Mouse (Mus musculus): ENCODE measurements at regions not wholly inside any gene's neighbourhood (a gene's known extent, or its start where the extent isn't known, plus 50 kb on each side); places are given as distances from the start of the nearest gene placed in this dataset.

- H3K36me3 ChIP-seq (ENCODE audit: control insufficient read depth, insufficient read depth, low read length) = no peaks in the 10 kb centered on the region
- no peak overlapping the region for H3K4me3 ChIP-seq (ENCODE audit: extremely low read depth, insufficient read depth, insufficient read length)
- no peaks in the 10 kb centered on the region for H3K27me3 ChIP-seq (ENCODE audit: control insufficient read depth, insufficient read depth, low read length)
- no peak for DNase-seq (ENCODE audit: low read depth in 1 of 2, low spot score in 2 of 2)
- H3K27ac ChIP-seq (ENCODE audit: insufficient read depth, low read length) = no peak overlapping the region
- H3K4me1 ChIP-seq (ENCODE audit: control insufficient read depth, insufficient read depth, insufficient read length) = no peaks in the 10 kb centered on the region; the same call in 1 of the 2 replicates
- WGBS = 18% methylated on average over 9 of the region's 9 CpGs
- TF ChIP-seq POLR2A (IDR thresholded peaks at IDR 0.05; ENCODE audit: low read depth, low read length) = no peak
- no peak for TF ChIP-seq CTCF (IDR thresholded peaks at IDR 0.05; ENCODE audit: extremely low read depth, insufficient read depth, insufficient read length, insufficient replicate concordance)
These were observed 129.2 kb upstream of the Slc24a2 start for GRCm38 (mm10) chr4:87359483-87359882.

- DNase-seq (ENCODE audit: low read depth in 1 of 2, low spot score in 2 of 2) = no peak
- Histone ChIP-seq H3K4me3 (ENCODE audit: extremely low read depth, insufficient read depth, insufficient read length) (no peak overlapping the region), H3K27ac (ENCODE audit: insufficient read depth, low read length) (no peak overlapping the region), H3K4me1 (ENCODE audit: control insufficient read depth, insufficient read depth, insufficient read length) (no peaks in the 10 kb centered on the region; the same call in 1 of the 2 replicates), H3K36me3 (ENCODE audit: control insufficient read depth, insufficient read depth, low read length) (no peaks in the 10 kb centered on the region), H3K27me3 (ENCODE audit: control insufficient read depth, insufficient read depth, low read length) (no peaks in the 10 kb centered on the region)
- TF ChIP-seq POLR2A (IDR thresholded peaks at IDR 0.05; ENCODE audit: low read depth, low read length) = no peak
- TF ChIP-seq CTCF (IDR thresholded peaks at IDR 0.05; ENCODE audit: extremely low read depth, insufficient read depth, insufficient read length, insufficient replicate concordance) = no peak
- 94% methylated on average over 3 of the region's 3 CpGs for WGBS
These were observed 128.7 kb upstream of the Slc24a2 start for GRCm38 (mm10) chr4:87359004-87359403.

GRCm38 (mm10) chr4:87332968-87333367 is 102.7 kb upstream of the Slc24a2 start:
- TF ChIP-seq CTCF (IDR thresholded peaks at IDR 0.05; ENCODE audit: extremely low read depth, insufficient read depth, insufficient read length, insufficient replicate concordance) = no peak
- no peak for TF ChIP-seq POLR2A (IDR thresholded peaks at IDR 0.05; ENCODE audit: low read depth, low read length)
- no peak for DNase-seq (ENCODE audit: low read depth in 1 of 2, low spot score in 2 of 2)
- Histone ChIP-seq H3K36me3 (ENCODE audit: control insufficient read depth, insufficient read depth, low read length) (no peaks in the 10 kb centered on the region), H3K4me1 (ENCODE audit: control insufficient read depth, insufficient read depth, insufficient read length) (no peaks in the 10 kb centered on the region), H3K4me3 (ENCODE audit: extremely low read depth, insufficient read depth, insufficient read length) (no peak overlapping the region), H3K27ac (ENCODE audit: insufficient read depth, low read length) (no peak overlapping the region), H3K27me3 (ENCODE audit: control insufficient read depth, insufficient read depth, low read length) (no peaks in the 10 kb centered on the region)
- 84% methylated on average over 2 of the region's 2 CpGs for whole genome bisulfite sequencing

GRCm38 (mm10) chr4:87329136-87329535 is 98.9 kb upstream of the Slc24a2 start:
- H3K36me3 ChIP-seq (ENCODE audit: control insufficient read depth, insufficient read depth, low read length) = no peaks in the 10 kb centered on the region
- H3K27me3 ChIP-seq (ENCODE audit: control insufficient read depth, insufficient read depth, low read length) = no peaks in the 10 kb centered on the region
- H3K4me1 ChIP-seq (ENCODE audit: control insufficient read depth, insufficient read depth, insufficient read length) = no peaks in the 10 kb centered on the region
- WGBS = 84% methylated on average over 6 of the region's 6 CpGs
- H3K4me3 ChIP-seq (ENCODE audit: extremely low read depth, insufficient read depth, insufficient read length) = no peak overlapping the region
- no peak for TF ChIP-seq POLR2A (IDR thresholded peaks at IDR 0.05; ENCODE audit: low read depth, low read length)
- no peak for TF ChIP-seq CTCF (IDR thresholded peaks at IDR 0.05; ENCODE audit: extremely low read depth, insufficient read depth, insufficient read length, insufficient replicate concordance)
- no peak for DNase-seq (ENCODE audit: low read depth in 1 of 2, low spot score in 2 of 2)
- no peak overlapping the region for H3K27ac ChIP-seq (ENCODE audit: insufficient read depth, low read length)

- no peaks in the 10 kb centered on the region for H3K4me1 ChIP-seq (ENCODE audit: control insufficient read depth, insufficient read depth, insufficient read length)
- TF ChIP-seq POLR2A (IDR thresholded peaks at IDR 0.05; ENCODE audit: low read depth, low read length) (no peak), CTCF (IDR thresholded peaks at IDR 0.05; ENCODE audit: extremely low read depth, insufficient read depth, insufficient read length, insufficient replicate concordance) (no peak)
- no peaks in the 10 kb centered on the region for H3K27me3 ChIP-seq (ENCODE audit: control insufficient read depth, insufficient read depth, low read length)
- no peak overlapping the region for H3K27ac ChIP-seq (ENCODE audit: insufficient read depth, low read length)
- WGBS = 78% methylated on average over 2 of the region's 2 CpGs
- H3K36me3 ChIP-seq (ENCODE audit: control insufficient read depth, insufficient read depth, low read length) = no peaks in the 10 kb centered on the region
- H3K4me3 ChIP-seq (ENCODE audit: extremely low read depth, insufficient read depth, insufficient read length) = no peak overlapping the region
- no peak for DNase-seq (ENCODE audit: low read depth in 1 of 2, low spot score in 2 of 2)
These were observed 91.6 kb upstream of the Slc24a2 start for GRCm38 (mm10) chr4:87321726-87322349.

GRCm38 (mm10) chr4:87298129-87298528 is 67.9 kb upstream of the Slc24a2 start:
- DNase-seq (ENCODE audit: low read depth in 1 of 2, low spot score in 2 of 2) = no peak
- TF ChIP-seq POLR2A (IDR thresholded peaks at IDR 0.05; ENCODE audit: low read depth, low read length) = no peak
- no peak for TF ChIP-seq CTCF (IDR thresholded peaks at IDR 0.05; ENCODE audit: extremely low read depth, insufficient read depth, insufficient read length, insufficient replicate concordance)
- Histone ChIP-seq H3K4me1 (ENCODE audit: control insufficient read depth, insufficient read depth, insufficient read length) (no peaks in the 10 kb centered on the region), H3K27me3 (ENCODE audit: control insufficient read depth, insufficient read depth, low read length) (no peaks in the 10 kb centered on the region), H3K4me3 (ENCODE audit: extremely low read depth, insufficient read depth, insufficient read length) (no peak overlapping the region), H3K36me3 (ENCODE audit: control insufficient read depth, insufficient read depth, low read length) (no peaks in the 10 kb centered on the region), H3K27ac (ENCODE audit: insufficient read depth, low read length) (no peak overlapping the region)
- 85% methylated on average over 5 of the region's 5 CpGs for WGBS

- H3K4me3 ChIP-seq (ENCODE audit: extremely low read depth, insufficient read depth, insufficient read length) = no peak overlapping the region
- H3K36me3 ChIP-seq (ENCODE audit: control insufficient read depth, insufficient read depth, low read length) = no peaks in the 10 kb centered on the region
- no peak overlapping the region for H3K27ac ChIP-seq (ENCODE audit: insufficient read depth, low read length)
- no peak for DNase-seq (ENCODE audit: low read depth in 1 of 2, low spot score in 2 of 2)
- no peaks in the 10 kb centered on the region for H3K27me3 ChIP-seq (ENCODE audit: control insufficient read depth, insufficient read depth, low read length)
- no peaks in the 10 kb centered on the region for H3K4me1 ChIP-seq (ENCODE audit: control insufficient read depth, insufficient read depth, insufficient read length)
- no peak for TF ChIP-seq CTCF (IDR thresholded peaks at IDR 0.05; ENCODE audit: extremely low read depth, insufficient read depth, insufficient read length, insufficient replicate concordance)
- no peak for TF ChIP-seq POLR2A (IDR thresholded peaks at IDR 0.05; ENCODE audit: low read depth, low read length)
These were observed 64.3 kb upstream of the Slc24a2 start for GRCm38 (mm10) chr4:87294538-87294937.

All from spleen, adult 2 months (tissue).